Mouse (Mus musculus) retina, adult 2 months (tissue): Measurements from ENCODE around the gene Ubqln4.
"Not testable (repeated sequence)": the region's sequence is repeated elsewhere in the genome, so short reads cannot be mapped to it uniquely, and the experiment has no call there.

Source experiments
- DNase-seq: peaks from one replicate; pipeline ENCODE4 v3.0.0-alpha.2; 2012; ENCODE audit warnings: low read depth, low spot score

Ubqln4 gene

GRCm38 (mm10) chr3:88566116-88566515 is 12.6 kb downstream of the Ubqln4 start:
- DNase-seq = no peak

GRCm38 (mm10) chr3:88566536-88567061 is 13.0 kb downstream of the Ubqln4 start:
- no peak for DNase-seq

- no peak for DNase-seq
Measured at GRCm38 (mm10) chr3:88567892-88568291, 14.3 kb downstream of the Ubqln4 start.

GRCm38 (mm10) chr3:88568615-88569014 is 15.1 kb downstream of the Ubqln4 start:
- no peak for DNase-seq

GRCm38 (mm10) chr3:88569093-88569492 is 15.5 kb downstream of the Ubqln4 start:
- no peak for DNase-seq

- no peak for DNase-seq
Measured at GRCm38 (mm10) chr3:88569694-88570093, 16.1 kb downstream of the Ubqln4 start.

- DNase-seq = no peak
Measured at GRCm38 (mm10) chr3:88570341-88570740, 16.8 kb downstream of the Ubqln4 start.

- DNase-seq = no peak
Measured at GRCm38 (mm10) chr3:88571856-88572255, 18.3 kb downstream of the Ubqln4 start.

- DNase-seq = no peak
Measured at GRCm38 (mm10) chr3:88572835-88573234, 19.3 kb downstream of the Ubqln4 start.

- DNase-seq = no peak
Measured at GRCm38 (mm10) chr3:88573810-88574209, 20.3 kb downstream of the Ubqln4 start.

- no peak for DNase-seq
Measured at GRCm38 (mm10) chr3:88575540-88575939, 22.0 kb downstream of the Ubqln4 start, which contains the start of gene Ssr2. Gene Ssr2 (plus strand): TSS chr3:88575876.

- not testable (repeated sequence) for DNase-seq
Measured at GRCm38 (mm10) chr3:88577846-88578245, 24.3 kb downstream of the Ubqln4 start.

- DNase-seq = no peak
Measured at GRCm38 (mm10) chr3:88578498-88579424, 25.2 kb downstream of the Ubqln4 start.

GRCm38 (mm10) chr3:88579454-88580117 is 26.0 kb downstream of the Ubqln4 start:
- peak; percentile 79 for DNase-seq

GRCm38 (mm10) chr3:88585769-88586168 is 32.2 kb downstream of the Ubqln4 start:
- no peak for DNase-seq

- no peak for DNase-seq
Measured at GRCm38 (mm10) chr3:88586640-88587039, 33.1 kb downstream of the Ubqln4 start.

GRCm38 (mm10) chr3:88590246-88590645 is 36.7 kb downstream of the Ubqln4 start:
- DNase-seq = no peak

GRCm38 (mm10) chr3:88591044-88591443 is 37.5 kb downstream of the Ubqln4 start:
- DNase-seq = no peak

- no peak for DNase-seq
Measured at GRCm38 (mm10) chr3:88591950-88592731, 38.6 kb downstream of the Ubqln4 start.

- no peak for DNase-seq
Measured at GRCm38 (mm10) chr3:88592942-88593576, 39.5 kb downstream of the Ubqln4 start.
